Mouse (Mus musculus): ENCODE data around the gene Brca1. TPM values are rescaled to one million over a fixed set of nuclear protein-coding genes. Genes with fewer than 3 reads are reported as not detected.
"Not testable (repeated sequence)": the region's sequence is repeated elsewhere in the genome, so short reads cannot be mapped to it uniquely, and the experiment has no call there.

Brca1 gene
- polyA plus RNA-seq, 1 experiment from 2014 or later, result 1.4 TPM

DNA sequence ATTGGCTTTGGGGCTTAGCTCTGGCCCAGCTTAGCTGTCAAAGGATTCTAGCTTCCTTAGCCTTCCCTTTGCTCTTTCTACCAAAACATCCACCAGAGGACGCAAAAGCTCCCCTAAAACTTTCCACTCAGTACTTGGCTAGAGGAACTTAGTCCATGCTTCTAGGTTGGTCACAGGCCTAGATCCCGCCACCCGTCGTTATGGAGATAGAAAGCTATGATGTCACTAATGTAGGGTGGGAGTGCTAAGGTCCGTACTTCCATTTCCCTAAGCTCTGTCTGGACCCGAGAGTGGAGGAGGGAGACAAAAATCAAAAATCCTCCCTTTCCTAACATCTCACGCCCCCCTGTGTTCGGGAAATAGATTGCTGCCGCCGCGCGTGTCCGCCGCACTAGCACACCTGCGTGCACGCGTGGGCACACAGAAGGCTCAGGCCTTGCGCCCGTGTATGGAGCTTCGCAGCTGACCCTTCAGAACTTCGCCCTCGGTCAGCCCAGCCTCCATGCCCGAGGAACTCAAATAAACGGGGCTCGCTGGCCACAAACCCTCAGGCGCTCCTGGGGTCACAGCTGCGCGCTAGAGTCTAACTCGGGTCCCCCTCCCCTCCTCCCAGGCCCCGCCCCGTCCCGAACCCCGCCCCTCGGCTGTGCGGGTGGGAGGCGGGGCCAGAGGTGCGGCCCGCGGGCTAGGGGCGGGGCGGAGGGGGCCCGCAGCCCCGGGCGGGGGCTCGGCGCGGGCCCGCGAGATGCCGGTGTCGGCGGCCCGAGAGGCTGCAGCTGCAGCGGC, 84.1 kb downstream of the Brca1 start:
- Histone ChIP-seq H3K4me3 (replicated peaks) (peak overlapping the region; percentile 96), H3K4me2 (peak overlapping the region; percentile 82), H3K4me1 (peaks cover 65% of the 10 kb centered on the region), H3K9me3 (replicated peaks) (no peaks in the 10 kb centered on the region), H3K9ac (replicated peaks) (peak overlapping the region; percentile 71), H3K27ac (replicated peaks) (peak overlapping the region; percentile 90), H3K36me3 (peaks cover 15% of the 10 kb centered on the region), H3K27me3 (replicated peaks) (no peaks in the 10 kb centered on the region)
- ATAC-seq (ENCODE audit: low FRiP score), result peak; percentile 81
- WGBS, result under 1% methylated on average over 43 of the region's 54 CpGs

DNA sequence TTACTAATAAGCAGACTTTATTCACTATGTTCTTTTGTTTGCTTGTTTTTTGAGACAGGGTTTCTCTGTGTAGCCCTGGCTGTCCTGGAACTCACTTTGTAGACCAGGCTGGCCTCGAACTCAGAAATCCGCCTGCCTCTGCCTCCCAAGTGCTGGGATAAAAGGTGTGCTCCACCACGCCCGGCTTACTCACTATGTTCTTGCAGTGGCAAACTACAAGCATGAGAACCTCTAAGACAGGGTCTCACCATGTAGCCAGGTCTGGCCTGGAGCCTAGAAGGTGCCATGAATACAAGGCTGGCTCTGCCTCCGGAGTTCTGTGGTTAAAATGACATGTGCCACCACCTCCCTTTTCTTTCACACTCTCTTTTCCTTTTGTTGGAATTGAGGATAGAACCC, 85.2 kb downstream of the Brca1 start:
- H3K4me1 ChIP-seq, result peaks cover 62% of the 10 kb centered on the region
- 59% methylated on average over 5 of the region's 5 CpGs for WGBS
- not testable (repeated sequence) for ATAC-seq (ENCODE audit: low FRiP score); H3K9me3 ChIP-seq (replicated peaks); H3K27me3 ChIP-seq (replicated peaks); H3K27ac ChIP-seq (replicated peaks)
- peak overlapping the region; percentile 82 for H3K4me2 ChIP-seq
- H3K9ac ChIP-seq (replicated peaks), result peak overlapping the region; percentile 97; the same call in 1 of the 2 replicates
- peaks cover 26% of the 10 kb centered on the region for H3K36me3 ChIP-seq
- peak overlapping the region; percentile 96 for H3K4me3 ChIP-seq (replicated peaks)

DNA sequence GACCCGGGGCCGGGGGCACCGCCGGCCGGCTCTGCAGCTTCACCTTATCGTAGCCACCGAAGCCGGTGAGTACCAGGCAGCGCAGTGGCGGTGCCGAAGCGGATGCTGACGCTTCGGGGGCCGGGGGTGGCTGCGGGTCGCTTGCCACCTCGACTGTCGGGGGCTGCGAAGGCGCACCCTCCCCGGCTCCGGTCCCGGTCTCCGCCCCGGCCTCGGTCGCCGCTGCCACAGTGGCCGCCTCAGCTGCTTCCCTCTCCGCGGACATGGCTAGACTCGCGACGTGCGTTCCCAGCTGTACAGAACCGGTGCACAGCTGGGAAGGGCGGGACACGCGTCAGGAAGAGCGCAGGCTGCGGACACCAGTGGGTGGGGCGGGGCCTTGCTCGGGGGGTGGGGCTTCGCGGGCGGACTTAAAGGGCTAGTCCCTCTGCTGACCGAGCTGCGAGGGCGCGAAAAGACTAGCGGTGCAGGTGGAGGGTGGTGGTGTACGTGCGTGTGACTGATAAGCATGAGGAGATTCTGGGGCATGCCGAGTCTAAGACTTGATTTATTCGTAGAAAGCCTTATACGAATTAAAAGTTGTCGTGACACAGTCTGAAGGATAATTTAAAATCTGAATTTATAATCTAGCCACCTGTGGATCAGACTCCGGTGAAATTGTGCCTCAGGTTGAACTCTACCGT, 85.7 kb downstream of the Brca1 start, which contains the start of gene Vat1:
Gene Vat1 (minus strand): TSS at position 362 of the 683 bp plus-strand sequence.
- H3K4me1 ChIP-seq, result peaks cover 62% of the 10 kb centered on the region
- H3K9ac ChIP-seq (replicated peaks), result peak within 1 kb of the TSS; percentile 97
- ATAC-seq (ENCODE audit: low FRiP score), result peak; percentile 79
- H3K36me3 ChIP-seq, result peaks cover 29% of the 10 kb centered on the region
- H3K27ac ChIP-seq (replicated peaks), result peak within 1 kb of the TSS; percentile 92
- WGBS, result 2% methylated on average over 60 of the region's 60 CpGs
- H3K4me3 ChIP-seq (replicated peaks), result peak within 1 kb of the TSS; percentile 96
- no peaks in the 10 kb centered on the region for H3K9me3 ChIP-seq (replicated peaks)
- H3K27me3 ChIP-seq (replicated peaks), result no peaks in the 10 kb centered on the region
- peak within 1 kb of the TSS; percentile 82 for H3K4me2 ChIP-seq

DNA sequence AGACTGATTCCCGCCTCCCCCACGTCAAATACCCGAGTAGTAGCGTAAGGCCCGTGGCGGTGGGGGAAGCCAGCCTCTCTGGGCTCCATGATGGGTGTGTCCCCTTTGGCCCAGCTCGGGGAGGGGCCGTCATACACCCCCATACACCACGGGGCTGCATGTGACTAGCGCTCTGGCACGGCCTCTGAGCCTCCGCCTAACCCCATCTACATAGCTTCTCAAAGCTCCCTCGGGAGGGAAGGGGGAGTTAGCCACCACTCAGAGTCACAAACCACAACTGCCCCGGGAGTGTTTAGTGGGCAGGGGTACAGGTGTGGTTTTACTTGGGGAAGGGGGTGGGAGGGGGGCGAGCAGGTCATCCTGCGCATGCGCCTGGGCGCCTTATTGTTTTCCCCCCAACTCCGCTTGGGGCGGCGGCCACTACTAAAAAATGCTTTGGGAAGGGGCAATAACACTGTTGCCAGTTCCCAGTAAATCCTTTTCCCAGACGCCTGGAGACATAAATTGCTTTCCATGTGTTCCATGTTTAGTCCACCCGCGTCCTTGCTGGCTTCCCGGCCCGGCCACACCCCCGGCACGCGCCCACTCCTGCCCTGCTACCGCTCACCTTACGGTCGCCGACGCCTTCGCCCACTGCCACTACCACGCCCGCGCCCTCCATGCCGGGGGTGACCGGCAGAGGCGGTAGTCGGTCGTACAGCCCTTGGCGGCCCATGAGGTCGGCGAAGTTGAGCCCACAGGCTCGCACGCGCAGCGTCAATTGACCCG, 86.5 kb downstream of the Brca1 start:
- H3K4me1 ChIP-seq, result peaks cover 62% of the 10 kb centered on the region
- H3K4me2 ChIP-seq, result peak overlapping the region; percentile 82
- no peaks in the 10 kb centered on the region for H3K27me3 ChIP-seq (replicated peaks)
- ATAC-seq (ENCODE audit: low FRiP score), result peak; percentile 49
- under 1% methylated on average over 51 of the region's 51 CpGs for WGBS
- H3K4me3 ChIP-seq (replicated peaks), result peak overlapping the region; percentile 96
- peak overlapping the region; percentile 97 for H3K9ac ChIP-seq (replicated peaks)
- H3K27ac ChIP-seq (replicated peaks), result peak overlapping the region; percentile 92
- no peaks in the 10 kb centered on the region for H3K9me3 ChIP-seq (replicated peaks)
- H3K36me3 ChIP-seq, result peaks cover 28% of the 10 kb centered on the region

DNA sequence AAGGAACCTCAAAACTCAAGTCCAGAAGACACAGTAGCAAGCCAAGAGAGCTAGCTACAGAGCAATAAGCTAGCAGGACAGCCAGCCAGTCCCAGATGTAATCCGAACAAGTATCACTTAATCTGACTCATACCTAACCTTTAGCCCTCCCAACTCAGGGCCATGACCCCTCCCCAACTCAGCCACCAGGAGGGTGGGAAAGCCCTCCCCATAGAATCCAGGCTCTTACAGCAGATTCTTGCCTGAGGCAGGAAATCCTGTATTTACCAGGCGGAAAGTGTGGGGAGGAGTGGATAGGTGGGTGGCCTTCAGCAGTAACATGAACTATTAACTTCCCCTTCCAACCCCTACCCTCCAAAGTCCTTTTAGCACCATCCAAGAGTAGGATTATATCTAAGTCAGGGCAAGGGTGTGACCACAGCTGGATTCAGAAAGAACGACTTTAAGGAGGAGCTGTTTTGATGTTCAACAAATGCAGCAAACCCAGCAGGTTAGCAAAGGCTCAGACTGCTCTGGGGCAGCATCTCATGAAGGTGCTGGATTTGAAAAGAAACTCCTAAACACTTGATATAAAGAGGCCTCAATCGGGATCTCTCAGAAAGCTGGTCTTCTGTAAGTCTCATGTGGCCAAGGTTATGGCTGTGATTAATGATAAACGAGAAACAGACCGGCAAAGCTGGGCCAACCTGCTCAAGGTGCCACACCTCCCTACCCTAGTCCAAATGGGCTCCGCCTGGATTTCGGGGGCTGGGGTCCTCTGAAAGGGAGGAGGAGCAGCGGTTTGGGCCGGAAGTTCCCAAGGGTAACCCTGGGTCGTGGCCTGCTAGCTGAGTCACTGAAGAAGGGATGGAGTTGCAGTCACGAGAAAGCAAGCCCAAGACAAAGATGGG, 87.3 kb downstream of the Brca1 start, which contains the start of gene Rnd2:
Gene Rnd2 (plus strand): TSS at position 789 of the 890 bp plus-strand sequence.
- Histone ChIP-seq H3K4me2 (peak within 1 kb of the TSS; percentile 82), H3K27me3 (replicated peaks) (no peaks in the 10 kb centered on the region), H3K4me1 (peaks cover 56% of the 10 kb centered on the region), H3K9ac (replicated peaks) (peak within 1 kb of the TSS; percentile 97), H3K9me3 (replicated peaks) (no peaks in the 10 kb centered on the region), H3K36me3 (peaks cover 34% of the 10 kb centered on the region), H3K27ac (replicated peaks) (peak within 1 kb of the TSS; percentile 92), H3K4me3 (replicated peaks) (peak within 1 kb of the TSS; percentile 96)
- 12% methylated on average over 12 of the region's 12 CpGs for WGBS
- no peak for ATAC-seq (ENCODE audit: low FRiP score)

DNA sequence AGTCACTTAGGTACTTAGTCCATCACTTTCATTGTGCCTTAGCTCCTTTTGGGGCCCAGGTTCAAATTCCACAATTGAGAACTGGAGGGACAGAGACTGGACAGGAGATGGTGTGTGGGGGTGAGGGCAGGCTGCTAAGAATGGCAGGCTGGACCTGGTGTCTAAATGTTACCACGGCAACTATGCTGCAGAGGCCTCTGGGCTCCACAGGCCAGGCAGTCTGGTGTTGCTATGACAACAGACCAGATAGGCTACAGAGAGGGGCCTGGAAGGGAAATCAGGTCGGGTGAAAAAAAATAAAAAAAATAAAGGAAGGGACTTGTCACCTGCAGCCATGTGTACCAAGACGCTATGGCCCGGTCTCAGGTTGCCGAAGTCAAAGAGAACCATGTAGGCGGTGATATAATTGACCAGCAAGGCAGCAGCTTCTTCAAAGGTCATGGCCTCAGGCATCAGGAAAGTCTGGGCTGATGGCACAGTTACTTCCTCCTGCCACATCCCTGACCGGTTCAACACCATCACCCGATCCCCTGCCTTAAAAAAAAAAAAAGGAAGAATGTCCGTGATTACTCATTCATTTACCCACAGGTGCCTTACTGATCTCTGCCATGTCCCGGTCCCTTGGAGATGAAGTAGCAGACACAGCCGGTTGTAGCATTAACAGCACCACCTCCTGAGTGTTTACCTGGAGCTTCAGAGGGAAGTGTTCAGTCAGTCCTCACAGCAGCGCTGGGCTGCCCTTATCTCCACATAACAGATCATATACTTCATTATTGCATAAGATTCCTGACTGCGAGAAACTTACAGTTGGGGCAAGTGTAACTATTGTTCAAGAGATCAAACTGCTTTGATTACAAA, 88.9 kb downstream of the Brca1 start:
- H3K4me1 ChIP-seq, result peaks cover 47% of the 10 kb centered on the region
- peak overlapping the region; percentile 96 for H3K4me3 ChIP-seq (replicated peaks)
- H3K36me3 ChIP-seq, result peaks cover 49% of the 10 kb centered on the region
- peak overlapping the region; percentile 97; the same call in 1 of the 2 replicates for H3K9ac ChIP-seq (replicated peaks)
- no peak overlapping the region for H3K27ac ChIP-seq (replicated peaks)
- H3K4me2 ChIP-seq, result peak overlapping the region; percentile 82
- H3K27me3 ChIP-seq (replicated peaks), result no peaks in the 10 kb centered on the region
- no peak for ATAC-seq (ENCODE audit: low FRiP score)
- WGBS, result 30% methylated on average over 13 of the region's 13 CpGs
- H3K9me3 ChIP-seq (replicated peaks), result no peaks in the 10 kb centered on the region

DNA sequence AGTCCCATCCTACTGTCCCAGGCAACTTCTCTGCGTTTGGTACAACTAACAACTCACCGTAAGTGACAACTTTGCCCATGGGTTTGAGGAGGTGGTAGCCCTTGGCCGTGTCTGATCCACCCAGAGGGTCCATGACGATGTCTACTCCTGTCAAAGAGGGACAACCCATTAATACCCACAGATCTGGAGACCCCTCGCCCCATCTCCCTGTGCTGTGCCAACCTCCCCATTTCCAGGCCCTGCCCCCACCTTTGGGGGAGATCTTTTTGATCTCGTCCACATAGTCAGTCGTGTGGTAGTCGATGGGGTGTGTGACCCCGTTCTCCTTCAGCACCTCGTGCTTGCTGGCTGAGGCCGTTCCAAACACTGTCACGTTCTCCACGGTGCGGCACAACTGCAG, 89.6 kb downstream of the Brca1 start:
- ATAC-seq (ENCODE audit: low FRiP score), result no peak
- Histone ChIP-seq H3K9me3 (replicated peaks) (no peaks in the 10 kb centered on the region), H3K9ac (replicated peaks) (no peak overlapping the region), H3K4me3 (replicated peaks) (no peak overlapping the region), H3K27me3 (replicated peaks) (no peaks in the 10 kb centered on the region), H3K36me3 (peaks cover 55% of the 10 kb centered on the region), H3K27ac (replicated peaks) (no peak overlapping the region), H3K4me1 (peaks cover 41% of the 10 kb centered on the region), H3K4me2 (no peak overlapping the region)
- 63% methylated on average over 14 of the region's 14 CpGs for WGBS

DNA sequence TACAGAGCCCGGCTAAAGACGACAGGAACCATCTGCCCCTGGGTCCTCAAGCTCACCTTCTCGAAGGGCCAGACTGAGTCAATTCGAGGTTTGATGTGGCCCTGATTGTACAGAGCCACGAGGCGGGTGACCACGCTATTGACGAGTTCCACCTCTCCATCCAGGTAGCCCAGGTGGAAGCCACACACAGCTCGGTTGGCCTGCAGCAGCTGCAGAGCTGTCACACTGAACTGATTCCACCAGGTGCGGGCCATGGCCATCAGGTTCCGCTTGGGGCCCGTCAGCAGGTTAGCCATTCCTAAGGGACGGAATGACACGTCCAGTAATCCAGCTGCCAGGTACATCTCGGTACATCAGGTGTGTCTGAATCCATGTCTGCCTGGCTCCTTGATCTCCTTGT, 91.4 kb downstream of the Brca1 start:
- no peak overlapping the region for H3K27ac ChIP-seq (replicated peaks)
- H3K4me3 ChIP-seq (replicated peaks), result no peak overlapping the region
- H3K9ac ChIP-seq (replicated peaks), result no peak overlapping the region
- WGBS, result 90% methylated on average over 15 of the region's 15 CpGs
- no peaks in the 10 kb centered on the region for H3K27me3 ChIP-seq (replicated peaks)
- no peak for ATAC-seq (ENCODE audit: low FRiP score)
- no peak overlapping the region for H3K4me2 ChIP-seq
- H3K9me3 ChIP-seq (replicated peaks), result no peaks in the 10 kb centered on the region
- peaks cover 59% of the 10 kb centered on the region for H3K36me3 ChIP-seq
- peaks cover 30% of the 10 kb centered on the region for H3K4me1 ChIP-seq

DNA sequence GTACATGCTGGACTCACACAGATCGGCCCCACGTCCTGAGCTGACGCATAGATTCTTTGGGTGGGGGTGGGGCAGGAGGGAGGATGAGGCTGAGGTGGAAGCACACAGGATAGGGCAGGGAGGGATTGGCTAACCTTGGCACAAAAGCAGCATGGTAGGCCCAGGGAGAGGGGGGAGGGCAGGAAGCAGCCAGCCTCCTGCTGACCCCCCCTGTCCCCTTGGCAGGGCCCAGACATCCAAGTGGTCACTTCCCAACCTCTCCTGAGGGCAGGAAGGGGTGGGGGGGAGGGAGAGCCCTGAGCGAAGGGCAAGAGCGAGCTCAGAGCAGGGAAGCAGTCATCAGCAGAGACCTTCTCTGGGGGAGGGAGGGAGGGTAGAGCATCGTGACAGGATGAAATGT, 92.0 kb downstream of the Brca1 start:
- Histone ChIP-seq H3K9ac (replicated peaks) (no peak overlapping the region), H3K27ac (replicated peaks) (no peak overlapping the region), H3K9me3 (replicated peaks) (no peaks in the 10 kb centered on the region), H3K4me2 (no peak overlapping the region), H3K4me1 (peaks cover 26% of the 10 kb centered on the region), H3K27me3 (replicated peaks) (no peaks in the 10 kb centered on the region), H3K36me3 (peaks cover 59% of the 10 kb centered on the region), H3K4me3 (replicated peaks) (no peak overlapping the region)
- ATAC-seq (ENCODE audit: low FRiP score), result no peak
- 48% methylated on average over 6 of the region's 6 CpGs for WGBS

DNA sequence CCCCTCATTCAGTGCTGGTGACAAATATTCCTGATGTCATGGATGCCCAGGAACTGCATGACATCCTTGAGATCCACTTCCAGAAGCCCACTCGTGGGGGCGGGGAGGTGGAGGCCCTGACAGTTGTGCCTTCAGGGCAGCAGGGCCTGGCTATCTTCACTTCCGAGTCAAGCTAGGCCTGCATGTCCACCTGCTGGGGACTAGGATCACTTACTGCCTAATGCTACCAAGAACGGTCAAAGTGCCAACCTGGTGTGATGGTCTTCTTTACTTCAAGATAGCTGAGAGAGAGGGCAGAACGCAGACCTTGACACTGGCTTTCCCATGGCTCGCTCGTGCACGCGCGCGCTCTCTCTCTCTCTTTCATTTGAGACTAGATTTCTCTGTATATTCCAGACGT, 93.5 kb downstream of the Brca1 start:
- no peak for ATAC-seq (ENCODE audit: low FRiP score)
- no peak overlapping the region for H3K9ac ChIP-seq (replicated peaks)
- no peaks in the 10 kb centered on the region for H3K27me3 ChIP-seq (replicated peaks)
- H3K4me3 ChIP-seq (replicated peaks), result no peak overlapping the region
- peaks cover 11% of the 10 kb centered on the region for H3K4me1 ChIP-seq
- 85% methylated on average over 12 of the region's 12 CpGs for WGBS
- peaks cover 59% of the 10 kb centered on the region for H3K36me3 ChIP-seq
- H3K27ac ChIP-seq (replicated peaks), result no peak overlapping the region
- H3K4me2 ChIP-seq, result no peak overlapping the region
- no peaks in the 10 kb centered on the region for H3K9me3 ChIP-seq (replicated peaks)
